Mouse (Mus musculus): ENCODE results near the gene Mpzl1. TPM values are rescaled to one million over a fixed set of nuclear protein-coding genes. Genes with fewer than 3 reads are reported as not detected.

Gene Mpzl1
- polyA plus RNA-seq, 1 experiment from 2014 or later = 106 TPM

DNA sequence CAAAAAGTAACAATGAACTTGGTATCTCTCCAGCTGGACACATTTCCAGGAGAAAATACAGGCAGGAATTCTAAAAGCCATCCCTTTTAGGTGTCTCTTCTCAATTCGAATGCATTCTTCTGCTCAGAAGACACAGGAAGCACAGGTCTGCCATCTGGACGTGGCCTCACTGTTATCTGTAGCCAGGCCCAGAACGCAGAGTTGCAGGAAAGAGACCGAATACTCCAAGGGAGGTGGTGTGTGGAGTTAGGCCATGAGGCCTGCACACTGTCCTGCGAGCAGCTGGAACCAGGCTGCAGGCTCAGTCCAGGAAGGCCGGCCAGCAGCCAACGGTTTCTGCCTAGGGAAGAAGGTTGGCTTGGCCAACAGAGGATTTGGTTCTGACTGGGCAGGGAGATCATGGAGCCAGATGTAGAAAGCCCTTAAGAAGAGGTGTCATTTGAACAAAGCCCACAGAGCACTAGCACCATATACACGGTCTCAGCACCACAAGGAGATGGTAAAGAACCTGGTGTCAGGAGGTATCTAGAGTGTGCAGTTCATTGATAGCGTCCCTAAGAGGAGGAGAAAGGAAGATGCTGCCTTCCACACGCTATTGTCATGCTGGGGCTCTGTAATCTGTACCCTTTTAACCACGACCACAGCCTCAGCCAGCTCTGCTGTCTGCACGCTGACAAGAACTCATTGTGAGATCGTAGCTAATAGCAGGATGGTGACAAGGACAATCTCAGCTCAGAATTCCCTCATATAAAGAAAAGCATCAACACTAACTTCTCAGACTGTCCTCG is 41.8 kb downstream of the Mpzl1 start:
- ATAC-seq (ENCODE audit: extremely low read depth, insufficient number of reproducible peaks, low FRiP score, low TSS enrichment) = no peak
- H3K27ac ChIP-seq (replicated peaks) = peak overlapping the region; percentile 48
- H3K36me3 ChIP-seq = peaks cover 64% of the 10 kb centered on the region
- no peak overlapping the region for H3K4me3 ChIP-seq
- H3K4me2 ChIP-seq = no peak overlapping the region
- peaks cover 52% of the 10 kb centered on the region for H3K4me1 ChIP-seq
- no peak overlapping the region for H3K9ac ChIP-seq
- H3K27me3 ChIP-seq (replicated peaks) = no peaks in the 10 kb centered on the region
- 57% methylated on average over 14 of the region's 14 CpGs for WGBS
- H3K9me3 ChIP-seq = no peaks in the 10 kb centered on the region

DNA sequence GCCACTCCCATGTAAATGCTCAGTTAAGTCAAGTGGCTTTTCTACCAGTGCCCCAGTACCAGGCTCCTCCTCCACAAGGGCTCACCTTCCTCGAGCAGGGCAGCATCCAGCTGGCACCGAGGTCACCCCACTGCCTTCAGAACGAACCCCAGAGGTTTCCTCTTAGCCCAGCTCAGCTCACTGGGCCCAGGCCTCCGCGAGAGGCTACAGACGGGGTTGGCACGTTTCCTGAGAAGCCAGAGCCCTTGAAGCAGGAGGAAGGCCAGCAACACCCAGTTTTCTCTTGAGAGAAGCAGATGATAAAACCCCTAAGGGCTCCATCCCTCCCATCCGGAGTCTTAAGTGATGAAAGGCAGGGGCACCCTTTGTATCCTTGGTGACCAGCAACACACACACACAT is 43.6 kb downstream of the Mpzl1 start:
- Histone ChIP-seq H3K9me3 (no peaks in the 10 kb centered on the region), H3K4me1 (peaks cover 61% of the 10 kb centered on the region), H3K4me3 (no peak overlapping the region), H3K4me2 (no peak overlapping the region), H3K9ac (no peak overlapping the region), H3K27ac (replicated peaks) (peak overlapping the region; percentile 71), H3K36me3 (peaks cover 48% of the 10 kb centered on the region), H3K27me3 (replicated peaks) (no peaks in the 10 kb centered on the region)
- WGBS = 39% methylated on average over 8 of the region's 8 CpGs
- no peak for ATAC-seq (ENCODE audit: extremely low read depth, insufficient number of reproducible peaks, low FRiP score, low TSS enrichment)

DNA sequence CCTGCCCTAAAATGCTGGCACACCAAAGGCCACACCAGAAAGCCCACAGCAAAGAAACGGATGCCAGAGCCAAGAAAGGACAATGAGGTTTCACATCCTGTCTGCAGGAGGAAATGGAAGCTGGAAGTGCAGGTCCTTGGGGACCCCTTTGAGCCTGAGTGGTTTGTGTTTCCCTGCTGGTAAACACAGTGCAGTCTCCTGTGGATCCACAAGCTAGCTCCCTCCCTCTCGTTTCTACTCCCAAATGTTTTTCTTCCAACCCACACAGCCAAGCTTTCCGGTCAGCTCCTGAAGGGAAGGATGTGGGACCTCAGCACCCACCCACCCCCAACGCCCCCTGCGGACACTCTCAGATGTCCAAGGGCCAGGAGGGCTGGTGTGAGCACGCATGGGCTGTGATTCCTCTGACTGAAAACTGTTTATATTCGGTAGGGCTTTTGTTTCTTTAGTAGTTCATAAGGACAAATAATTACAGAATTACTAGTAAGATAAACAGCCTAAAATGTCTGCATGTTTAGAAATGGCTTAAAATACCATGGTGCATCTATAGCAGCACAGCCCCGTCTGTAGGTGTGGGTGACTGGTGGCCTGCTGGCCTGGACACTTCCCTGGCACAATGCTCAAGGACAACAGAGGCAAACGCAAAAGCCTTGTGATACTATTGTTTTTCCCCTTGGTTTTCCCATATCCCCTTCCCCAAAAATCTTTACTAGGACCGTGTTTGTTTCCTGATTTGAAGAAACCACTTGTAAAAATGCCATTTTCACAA is 44.9 kb downstream of the Mpzl1 start:
- Histone ChIP-seq H3K9ac (peak overlapping the region; percentile 53), H3K4me2 (peak overlapping the region; percentile 10), H3K27me3 (replicated peaks) (no peaks in the 10 kb centered on the region), H3K9me3 (no peaks in the 10 kb centered on the region), H3K4me3 (no peak overlapping the region), H3K27ac (replicated peaks) (peak overlapping the region; percentile 71), H3K36me3 (peaks cover 35% of the 10 kb centered on the region), H3K4me1 (peaks cover 69% of the 10 kb centered on the region)
- no peak for ATAC-seq (ENCODE audit: extremely low read depth, insufficient number of reproducible peaks, low FRiP score, low TSS enrichment)
- whole genome bisulfite sequencing = 27% methylated on average over 10 of the region's 10 CpGs

DNA sequence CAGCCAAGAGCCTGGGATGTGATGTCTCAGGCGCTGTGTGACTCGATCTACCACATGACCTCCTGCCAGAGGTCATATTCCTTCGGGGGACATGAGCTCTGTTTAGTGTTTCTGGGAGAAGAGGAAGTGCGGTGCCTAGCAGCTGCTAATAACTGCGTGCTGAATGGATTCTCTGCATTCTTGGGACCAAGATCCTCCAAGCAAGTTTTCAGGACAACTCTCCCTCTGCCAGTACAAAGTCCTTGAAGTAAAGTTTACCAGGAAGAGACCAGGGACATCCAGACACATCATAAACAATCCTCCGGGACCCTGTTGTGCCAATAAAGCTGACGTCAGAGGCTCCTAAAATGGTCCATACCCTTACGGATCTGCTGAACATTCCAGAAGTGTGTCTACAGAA is 46.5 kb downstream of the Mpzl1 start:
- Histone ChIP-seq H3K27ac (replicated peaks) (peak overlapping the region; percentile 71), H3K9ac (no peak overlapping the region), H3K4me2 (no peak overlapping the region), H3K36me3 (peaks cover 19% of the 10 kb centered on the region), H3K4me1 (peaks cover 67% of the 10 kb centered on the region), H3K27me3 (replicated peaks) (no peaks in the 10 kb centered on the region), H3K9me3 (no peaks in the 10 kb centered on the region), H3K4me3 (no peak overlapping the region)
- WGBS = 26% methylated on average over 8 of the region's 8 CpGs
- ATAC-seq (ENCODE audit: extremely low read depth, insufficient number of reproducible peaks, low FRiP score, low TSS enrichment) = no peak

DNA sequence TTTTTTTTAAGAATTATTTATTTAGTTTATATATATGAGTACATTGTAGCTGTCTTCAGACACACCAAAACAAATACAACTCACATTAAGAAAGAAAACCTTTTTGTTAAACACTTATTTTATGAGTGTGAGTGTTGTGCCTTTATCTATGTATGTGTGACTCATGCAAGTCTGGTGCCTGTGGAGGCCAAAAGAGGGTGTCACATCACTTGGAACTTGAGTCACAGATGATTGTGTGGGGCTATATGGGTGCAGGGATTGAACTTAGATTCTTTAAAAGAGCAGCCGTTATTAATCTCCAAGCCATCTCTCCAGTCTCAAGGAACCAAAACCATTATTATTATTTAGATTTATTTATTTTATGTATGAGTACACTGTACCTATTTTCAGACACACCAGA is 48.0 kb downstream of the Mpzl1 start:
- H3K9me3 ChIP-seq = no peaks in the 10 kb centered on the region
- no peak overlapping the region for H3K27ac ChIP-seq (replicated peaks)
- H3K9ac ChIP-seq = no peak overlapping the region
- no peak overlapping the region for H3K4me2 ChIP-seq
- H3K4me1 ChIP-seq = peaks cover 55% of the 10 kb centered on the region
- H3K36me3 ChIP-seq = peaks cover 5% of the 10 kb centered on the region
- WGBS = 52% methylated on average over 1 of the region's 1 CpGs
- H3K27me3 ChIP-seq (replicated peaks) = no peaks in the 10 kb centered on the region
- no peak for ATAC-seq (ENCODE audit: extremely low read depth, insufficient number of reproducible peaks, low FRiP score, low TSS enrichment)
- H3K4me3 ChIP-seq = no peak overlapping the region

DNA sequence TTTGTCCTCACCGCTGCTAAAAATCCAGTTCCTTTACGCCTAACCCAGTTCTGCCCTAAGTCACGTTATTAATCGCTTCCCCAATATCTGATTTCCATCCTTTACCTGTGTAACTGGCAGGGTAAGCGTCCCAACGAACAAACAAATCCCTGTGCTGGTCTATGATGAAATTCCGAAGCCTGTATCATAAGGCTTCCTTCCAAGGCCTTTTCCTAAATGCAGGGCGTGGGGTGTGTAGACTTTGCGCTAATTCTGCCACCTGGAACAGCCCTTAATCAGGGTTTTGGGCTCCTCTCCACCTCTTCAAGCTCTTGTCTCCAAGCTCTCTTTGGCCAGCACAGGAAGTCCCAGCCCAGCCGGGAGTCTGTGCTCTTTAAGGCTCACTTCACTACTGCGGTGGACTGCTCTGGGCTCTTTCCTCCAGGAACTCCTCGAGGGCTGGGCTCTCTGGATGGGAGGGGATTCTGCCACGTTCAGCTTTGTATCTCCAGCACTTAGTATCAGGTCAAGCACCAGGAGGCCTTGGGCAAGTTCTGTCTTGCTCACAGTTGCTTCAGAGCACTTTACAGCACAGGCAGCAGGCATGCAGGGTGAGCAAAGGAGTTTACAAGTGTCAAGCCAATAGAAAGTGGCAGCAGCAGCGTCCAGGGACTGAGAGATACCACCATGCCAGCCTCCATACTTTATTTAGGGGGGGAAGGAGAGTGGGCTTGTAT is 48.8 kb downstream of the Mpzl1 start:
- peak overlapping the region; percentile 64 for H3K9ac ChIP-seq
- no peaks in the 10 kb centered on the region for H3K27me3 ChIP-seq (replicated peaks)
- ATAC-seq (ENCODE audit: extremely low read depth, insufficient number of reproducible peaks, low FRiP score, low TSS enrichment) = peak; percentile 52; the same call in 1 of the 2 replicates
- no peaks in the 10 kb centered on the region for H3K9me3 ChIP-seq
- H3K36me3 ChIP-seq = 0 out of 2 replicates have a peak, but pooled peaks cover 3% of the 10 kb centered on the region
- peak overlapping the region; percentile 18; the same call in 1 of the 2 replicates for H3K4me2 ChIP-seq
- H3K4me1 ChIP-seq = peaks cover 51% of the 10 kb centered on the region
- WGBS = 53% methylated on average over 14 of the region's 14 CpGs
- H3K4me3 ChIP-seq = no peak overlapping the region
- H3K27ac ChIP-seq (replicated peaks) = peak overlapping the region; percentile 75

DNA sequence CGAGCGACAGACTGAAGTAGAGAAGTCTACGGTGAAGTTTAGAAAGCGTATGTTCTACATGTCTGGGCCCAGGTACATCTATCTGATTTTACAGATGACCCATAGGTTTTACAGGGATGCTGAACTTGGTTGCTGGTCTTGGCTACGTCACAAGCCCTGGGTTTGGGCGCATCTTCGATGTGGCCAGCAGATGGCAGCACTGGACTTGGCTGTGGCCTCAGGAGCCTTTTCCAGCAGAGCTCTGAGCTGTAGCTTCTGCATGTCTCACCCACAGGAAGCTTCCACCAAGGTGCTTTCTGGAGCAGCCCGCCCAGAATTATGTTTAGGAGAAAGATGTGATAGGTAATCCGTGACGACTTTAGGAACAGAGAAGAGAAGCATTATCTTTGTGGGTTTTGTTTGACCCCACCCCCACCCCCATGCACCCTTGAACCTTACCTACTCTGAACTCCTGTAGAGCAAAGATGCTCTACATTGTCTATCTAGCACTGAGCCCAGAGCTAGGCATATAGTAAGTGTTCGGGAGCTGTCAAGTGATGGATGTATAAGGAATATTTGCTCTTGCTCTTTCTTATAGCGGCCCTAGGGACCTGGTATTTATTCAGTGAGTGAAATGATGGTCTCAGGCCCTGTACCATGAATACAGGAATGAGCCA is 50.7 kb downstream of the Mpzl1 start:
- H3K4me1 ChIP-seq = peaks cover 32% of the 10 kb centered on the region
- no peaks in the 10 kb centered on the region for H3K36me3 ChIP-seq
- no peak overlapping the region for H3K9ac ChIP-seq
- WGBS = 25% methylated on average over 12 of the region's 12 CpGs
- no peak overlapping the region for H3K4me3 ChIP-seq
- no peak overlapping the region for H3K27ac ChIP-seq (replicated peaks)
- ATAC-seq (ENCODE audit: extremely low read depth, insufficient number of reproducible peaks, low FRiP score, low TSS enrichment) = no peak
- no peaks in the 10 kb centered on the region for H3K27me3 ChIP-seq (replicated peaks)
- no peak overlapping the region for H3K4me2 ChIP-seq
- H3K9me3 ChIP-seq = peaks cover 5% of the 10 kb centered on the region; the same call in 1 of the 2 replicates

DNA sequence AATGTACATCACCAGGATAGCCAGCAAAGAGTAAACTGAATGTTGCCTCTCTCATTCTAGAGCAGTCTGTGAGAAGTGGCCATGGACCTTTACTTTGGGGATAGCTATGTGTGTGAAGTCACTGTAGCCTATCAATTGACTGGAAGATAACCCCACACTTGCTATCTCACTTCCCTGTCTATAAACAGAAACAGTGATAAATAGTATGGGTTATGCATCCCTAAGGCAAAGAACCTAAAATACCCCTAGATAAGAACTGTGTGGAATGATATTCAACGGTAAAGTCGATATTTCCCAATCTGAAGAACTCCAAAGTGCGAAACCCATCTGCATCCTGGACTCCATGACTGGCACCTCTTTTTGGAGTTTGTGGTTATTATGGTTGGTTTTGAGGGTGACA is 53.1 kb downstream of the Mpzl1 start:
- peaks cover 5% of the 10 kb centered on the region; the same call in 1 of the 2 replicates for H3K9me3 ChIP-seq
- WGBS = 53% methylated on average over 3 of the region's 3 CpGs
- H3K4me1 ChIP-seq = peaks cover 20% of the 10 kb centered on the region
- ATAC-seq (ENCODE audit: extremely low read depth, insufficient number of reproducible peaks, low FRiP score, low TSS enrichment) = no peak
- no peak overlapping the region for H3K9ac ChIP-seq
- H3K27ac ChIP-seq (replicated peaks) = no peak overlapping the region
- H3K27me3 ChIP-seq (replicated peaks) = no peaks in the 10 kb centered on the region
- no peak overlapping the region for H3K4me2 ChIP-seq
- H3K4me3 ChIP-seq = no peak overlapping the region
- no peaks in the 10 kb centered on the region for H3K36me3 ChIP-seq

DNA sequence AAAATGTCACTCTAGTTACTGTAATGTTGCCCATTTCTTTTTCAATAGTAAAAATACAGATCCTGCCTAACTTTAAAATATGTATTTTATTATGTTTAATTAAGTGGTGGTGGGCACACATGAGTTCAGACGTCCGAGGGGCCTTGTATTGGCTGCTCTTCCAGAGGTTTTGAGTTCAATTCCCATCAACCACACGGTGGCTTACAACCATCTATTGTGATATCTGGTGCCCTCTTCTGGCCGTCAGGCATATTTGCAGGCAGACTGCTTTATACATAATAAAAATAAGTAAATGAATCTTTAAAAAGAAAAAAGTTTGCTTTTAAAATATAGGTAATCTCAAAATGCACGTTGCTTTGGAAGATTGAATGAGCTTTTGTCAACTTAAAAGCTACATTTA is 55.0 kb downstream of the Mpzl1 start:
- Histone ChIP-seq H3K9ac (no peak overlapping the region), H3K4me3 (no peak overlapping the region), H3K27me3 (replicated peaks) (no peaks in the 10 kb centered on the region), H3K36me3 (no peaks in the 10 kb centered on the region), H3K4me1 (peaks cover 8% of the 10 kb centered on the region; the same call in 1 of the 2 replicates), H3K27ac (replicated peaks) (no peak overlapping the region), H3K4me2 (no peak overlapping the region), H3K9me3 (peaks cover 5% of the 10 kb centered on the region; the same call in 1 of the 2 replicates)
- 50% methylated on average over 5 of the region's 5 CpGs for WGBS
- no peak for ATAC-seq (ENCODE audit: extremely low read depth, insufficient number of reproducible peaks, low FRiP score, low TSS enrichment)

DNA sequence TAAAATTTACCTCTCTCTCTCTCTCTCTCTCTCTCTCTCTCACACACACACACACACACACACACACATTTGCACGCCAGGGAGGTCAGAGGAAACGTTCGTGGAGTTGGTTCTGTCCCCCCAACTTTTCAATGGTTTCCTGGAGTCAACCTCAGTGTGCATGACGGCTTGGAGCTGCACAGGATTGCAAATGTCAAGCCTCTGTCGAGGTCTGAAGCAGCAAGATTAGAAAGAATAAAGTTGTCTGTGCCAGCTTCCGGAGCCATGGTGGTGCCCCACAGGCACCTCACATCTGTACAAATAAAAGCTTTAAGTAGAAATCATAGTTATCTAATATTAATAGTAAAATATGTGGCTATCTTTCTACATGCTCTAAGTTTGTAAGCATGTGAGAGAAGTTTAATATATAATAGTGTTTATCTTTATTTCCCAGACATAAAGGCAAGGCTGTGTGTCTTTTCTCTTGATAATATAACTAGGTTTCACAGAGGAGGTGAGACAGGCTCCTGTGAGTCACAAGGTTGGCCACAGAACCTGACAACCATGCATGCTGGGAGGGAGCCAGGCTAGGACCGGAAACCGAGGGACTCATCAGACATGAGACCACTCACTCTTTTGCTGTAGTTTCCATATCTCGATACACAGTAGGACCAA is 57.8 kb downstream of the Mpzl1 start:
- H3K4me1 ChIP-seq = peaks cover 8% of the 10 kb centered on the region; the same call in 1 of the 2 replicates
- H3K9ac ChIP-seq = no peak overlapping the region
- no peak overlapping the region for H3K4me2 ChIP-seq
- H3K36me3 ChIP-seq = no peaks in the 10 kb centered on the region
- H3K4me3 ChIP-seq = no peak overlapping the region
- no peak for ATAC-seq (ENCODE audit: extremely low read depth, insufficient number of reproducible peaks, low FRiP score, low TSS enrichment)
- H3K27me3 ChIP-seq (replicated peaks) = no peaks in the 10 kb centered on the region
- 59% methylated on average over 9 of the region's 9 CpGs for WGBS
- H3K27ac ChIP-seq (replicated peaks) = no peak overlapping the region
- H3K9me3 ChIP-seq = peaks cover 5% of the 10 kb centered on the region; the same call in 1 of the 2 replicates

All from heart, embryonic 13.5 days (tissue).